Mouse (Mus musculus): ENCODE measurements around the gene 2610044O15Rik8.

Gene 2610044O15Rik8

GRCm38 (mm10) chr8:129234027-129234733 is at the start of gene 2610044O15Rik8:
2610044O15Rik8 (minus strand) TSS chr8:129234406.
- DNase-seq (ENCODE audit: low spot score), result peak; percentile 76

GRCm38 (mm10) chr8:129265918-129266317 is 31.7 kb upstream of the 2610044O15Rik8 start:
- DNase-seq (ENCODE audit: low spot score), result no peak

GRCm38 (mm10) chr8:129264296-129264695 is 30.1 kb upstream of the 2610044O15Rik8 start:
- DNase-seq (ENCODE audit: low spot score), result no peak

- DNase-seq (ENCODE audit: low spot score), result peak; percentile 31
Observed at GRCm38 (mm10) chr8:129263211-129263927, 29.2 kb upstream of the 2610044O15Rik8 start.

GRCm38 (mm10) chr8:129233664-129234026 is 561 bp downstream of the 2610044O15Rik8 start:
- no peak for DNase-seq (ENCODE audit: low spot score)

All from ovary, postnatal 10 days (tissue).